Mouse (Mus musculus): Measurements from ENCODE around the gene Mapkapk3.

Gene Mapkapk3

DNA sequence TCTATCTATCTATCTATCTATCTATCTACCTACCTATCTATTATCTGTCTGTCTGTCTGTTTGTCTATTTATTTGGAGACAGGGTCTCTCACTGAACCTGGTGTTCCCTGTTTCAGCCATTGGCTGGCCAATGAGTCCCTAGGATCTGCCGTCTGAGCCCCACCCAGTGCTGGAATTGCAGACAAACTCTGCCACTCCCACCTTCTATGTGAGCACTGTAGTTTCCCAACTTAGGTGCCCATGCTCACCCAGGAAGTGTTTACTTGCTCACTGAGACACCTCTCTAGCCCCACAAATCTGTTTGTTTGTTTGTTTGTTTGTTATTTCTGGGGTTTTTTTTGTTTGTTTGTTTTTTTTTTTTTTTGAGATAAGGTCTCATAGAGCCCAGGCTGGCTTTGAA is 22.6 kb downstream of the Mapkapk3 start:
- DNase-seq (ENCODE audit: low spot score in 2 of 2) = no peak

DNA sequence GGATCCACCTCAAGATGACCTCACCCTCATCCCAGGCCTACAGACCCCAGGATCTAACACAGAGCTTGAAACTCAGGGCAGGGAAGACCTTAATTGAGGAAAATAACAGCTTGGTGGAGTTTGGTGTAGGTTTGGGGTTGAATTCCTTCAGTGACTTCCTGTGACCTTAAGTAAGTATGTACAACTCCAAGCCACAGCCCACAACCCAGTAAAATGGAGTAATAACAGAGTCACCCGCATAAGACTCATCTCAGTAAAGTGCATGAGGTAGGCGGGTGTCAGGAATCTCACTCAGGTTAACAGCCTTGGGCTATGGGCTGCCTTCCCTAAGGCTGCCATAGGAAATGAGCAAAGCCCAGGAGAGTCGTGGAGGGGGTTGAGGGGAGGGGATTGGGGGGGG is 24.9 kb downstream of the Mapkapk3 start:
- no peak for DNase-seq (ENCODE audit: low spot score in 2 of 2)

DNA sequence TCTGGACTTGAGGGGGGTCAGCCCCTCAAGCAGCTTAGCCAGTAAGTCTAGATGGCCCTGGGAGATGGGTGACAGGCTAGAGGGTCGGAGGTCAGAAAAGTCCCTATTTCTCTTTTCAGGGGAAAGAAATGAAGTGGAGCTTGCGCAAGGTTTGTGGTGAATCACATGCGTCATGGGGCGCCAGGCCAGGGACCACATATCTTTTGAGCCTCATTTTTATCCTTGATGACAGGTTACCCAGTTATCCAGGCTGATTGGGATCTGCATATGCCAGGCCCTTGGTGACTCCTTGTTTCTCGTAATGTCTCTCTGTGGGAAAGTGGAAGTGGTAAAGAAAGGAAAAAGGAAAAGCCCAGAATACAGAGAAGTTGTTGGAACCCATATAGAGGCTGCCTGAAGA is 25.8 kb downstream of the Mapkapk3 start:
- DNase-seq (ENCODE audit: low spot score in 2 of 2) = no peak

DNA sequence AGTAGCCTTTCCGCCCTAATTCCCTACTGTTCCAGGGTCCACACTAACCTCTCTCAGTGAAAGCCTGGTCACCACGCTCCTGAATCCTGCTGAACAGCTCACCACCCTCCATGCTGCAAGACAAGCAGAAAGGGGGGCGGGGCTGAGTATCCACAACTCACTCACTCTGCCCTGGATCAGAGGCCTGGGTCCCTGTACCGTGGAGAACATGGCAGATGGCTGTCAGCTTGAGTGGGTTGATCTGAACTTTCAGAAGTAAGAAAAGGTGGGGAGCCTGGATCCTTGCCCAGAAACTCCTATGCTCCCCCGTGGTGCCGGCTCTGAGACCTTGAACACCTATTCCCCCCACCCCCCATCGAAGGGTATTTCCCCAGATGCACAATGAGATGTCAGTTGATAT is 27.3 kb downstream of the Mapkapk3 start:
- no peak for DNase-seq (ENCODE audit: low spot score in 2 of 2)

DNA sequence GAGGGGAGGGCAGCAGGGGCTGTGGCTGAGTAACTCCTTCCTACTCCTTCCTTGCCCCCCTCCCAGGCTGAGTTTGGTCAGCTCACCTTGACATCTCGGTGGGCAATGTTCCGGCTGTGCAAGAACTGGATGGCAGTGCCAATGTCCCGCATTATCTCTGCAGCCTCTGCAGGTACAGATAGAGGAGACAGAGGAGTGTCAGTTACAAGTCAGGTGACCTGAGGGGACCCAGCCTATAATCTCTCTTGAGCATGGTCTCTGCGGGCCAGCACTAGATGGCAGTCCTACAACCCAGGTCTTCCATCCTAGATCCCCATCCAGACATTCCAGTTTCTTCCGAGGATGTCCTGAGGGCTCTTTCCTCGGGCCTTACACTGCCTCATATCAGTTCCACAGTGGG is 27.9 kb downstream of the Mapkapk3 start:
- no peak for DNase-seq (ENCODE audit: low spot score in 2 of 2)

DNA sequence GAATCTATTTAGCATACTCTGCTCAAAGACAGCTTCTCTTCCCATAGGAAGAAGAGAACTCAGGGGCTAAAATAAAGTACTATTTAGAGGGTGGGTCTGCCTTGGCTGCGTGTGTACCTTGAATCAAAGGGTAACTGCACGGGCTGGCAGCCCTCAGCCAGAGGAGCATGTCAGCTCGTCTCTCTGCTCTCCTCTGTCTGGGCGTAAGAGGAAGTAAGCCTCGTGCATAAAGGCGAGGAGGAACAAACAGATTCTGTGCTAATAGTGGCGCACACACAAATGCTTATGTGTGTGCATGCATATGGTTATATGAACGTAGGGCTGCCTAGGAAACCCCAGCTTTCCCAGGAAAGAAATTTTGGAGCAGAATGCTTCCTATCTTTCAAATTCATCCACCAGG is 28.8 kb downstream of the Mapkapk3 start:
- no peak for DNase-seq (ENCODE audit: low spot score in 2 of 2)

DNA sequence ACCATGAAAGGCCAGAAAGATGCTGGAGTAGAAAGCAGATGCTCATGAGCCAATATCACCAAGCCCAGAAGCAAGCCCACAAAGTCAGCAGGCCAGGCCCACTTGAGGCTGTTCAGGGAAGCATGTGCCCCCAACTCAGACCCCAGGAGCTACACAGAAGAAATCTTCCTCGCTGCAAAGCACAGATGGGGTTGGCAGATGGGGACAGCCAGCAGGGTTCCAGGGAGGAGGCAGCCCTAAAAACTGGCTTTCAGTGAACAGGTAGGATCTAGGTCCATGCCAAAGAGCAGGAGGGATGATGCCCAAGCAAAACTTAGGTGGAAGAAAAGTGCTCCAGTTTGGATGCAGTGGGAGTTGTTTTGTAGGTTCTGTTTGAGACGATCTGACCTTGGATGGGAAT is 29.2 kb downstream of the Mapkapk3 start:
- no peak for DNase-seq (ENCODE audit: low spot score in 2 of 2)

DNA sequence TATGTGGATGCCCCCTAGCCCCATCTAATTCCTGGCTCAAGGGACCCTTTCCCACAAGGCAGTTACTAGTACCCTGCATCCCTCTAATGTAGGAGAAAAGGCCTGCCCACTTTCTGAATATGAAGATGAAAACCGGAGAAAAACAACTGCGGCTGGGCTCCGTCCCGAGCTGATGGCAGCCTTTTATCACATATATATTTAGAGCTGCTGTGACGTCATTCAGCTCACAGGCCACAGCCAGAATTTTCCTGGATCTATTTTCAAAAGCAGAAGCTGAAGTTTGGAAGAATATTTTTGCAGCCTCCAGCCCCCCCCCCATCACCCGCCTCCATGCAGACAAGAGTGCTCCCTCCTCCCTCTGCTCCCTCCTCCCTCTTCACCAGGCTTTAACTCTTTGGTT is 30.1 kb downstream of the Mapkapk3 start:
- no peak for DNase-seq (ENCODE audit: low spot score in 2 of 2)

DNA sequence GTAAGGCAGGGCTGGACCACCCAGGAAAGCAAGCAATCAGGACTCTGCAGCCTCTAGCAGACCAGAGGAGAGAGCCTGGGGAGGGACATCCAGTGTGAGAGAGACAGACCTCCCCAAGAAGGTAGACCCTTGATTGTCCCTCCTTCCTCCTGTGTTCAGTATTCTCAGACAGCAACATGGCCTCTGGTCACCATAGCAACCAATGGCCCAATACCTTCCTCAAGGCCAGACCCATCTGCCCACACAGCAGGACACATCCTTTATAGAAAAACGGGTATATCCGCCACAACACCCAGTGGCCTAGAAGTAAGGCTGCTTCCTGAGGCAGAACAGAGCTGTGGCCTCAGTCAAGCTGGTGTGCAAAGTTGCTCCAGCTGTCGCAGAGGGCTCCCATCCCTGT is 34.1 kb downstream of the Mapkapk3 start:
- DNase-seq (ENCODE audit: low spot score in 2 of 2) = no peak

DNA sequence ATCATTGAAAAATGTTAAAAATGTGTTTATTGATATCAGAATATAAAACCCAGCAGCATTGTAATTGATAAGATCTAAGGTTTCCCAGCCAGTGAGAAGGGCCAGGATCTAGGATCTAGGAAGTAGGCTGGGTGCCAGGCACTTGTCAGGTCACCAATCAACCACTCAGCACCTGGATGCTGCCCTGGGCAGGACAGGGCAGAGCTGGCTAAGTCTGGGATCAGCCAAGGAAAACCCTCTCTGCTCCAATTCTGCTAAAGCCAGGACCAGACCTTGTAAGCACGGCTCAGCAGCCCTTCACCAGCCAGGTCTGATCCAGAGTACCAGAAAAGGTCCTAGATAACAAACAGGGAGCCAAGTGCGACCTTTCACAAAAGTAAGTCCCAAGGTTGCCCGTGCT is 34.8 kb downstream of the Mapkapk3 start:
- no peak for DNase-seq (ENCODE audit: low spot score in 2 of 2)

DNA sequence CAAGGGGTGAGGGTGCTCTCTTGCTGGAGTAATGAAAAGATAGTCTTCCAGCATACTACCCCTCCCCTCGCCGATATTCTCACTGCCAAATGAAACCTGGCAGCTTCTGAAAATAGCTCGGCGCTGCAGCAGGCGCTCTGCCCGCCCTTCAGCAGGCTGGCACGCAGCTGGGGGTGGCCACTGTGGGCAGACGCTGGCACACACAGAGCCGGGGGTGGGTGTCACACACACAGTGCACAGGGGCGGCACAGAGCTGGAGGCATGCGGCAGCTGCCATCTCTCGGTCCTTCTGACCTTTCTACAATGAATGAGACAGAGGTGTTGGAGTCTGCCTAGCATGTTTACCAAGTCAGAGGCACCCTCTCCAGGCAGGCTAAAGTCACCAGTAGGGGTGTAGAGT is 35.2 kb downstream of the Mapkapk3 start:
- no peak for DNase-seq (ENCODE audit: low spot score in 2 of 2)

DNA sequence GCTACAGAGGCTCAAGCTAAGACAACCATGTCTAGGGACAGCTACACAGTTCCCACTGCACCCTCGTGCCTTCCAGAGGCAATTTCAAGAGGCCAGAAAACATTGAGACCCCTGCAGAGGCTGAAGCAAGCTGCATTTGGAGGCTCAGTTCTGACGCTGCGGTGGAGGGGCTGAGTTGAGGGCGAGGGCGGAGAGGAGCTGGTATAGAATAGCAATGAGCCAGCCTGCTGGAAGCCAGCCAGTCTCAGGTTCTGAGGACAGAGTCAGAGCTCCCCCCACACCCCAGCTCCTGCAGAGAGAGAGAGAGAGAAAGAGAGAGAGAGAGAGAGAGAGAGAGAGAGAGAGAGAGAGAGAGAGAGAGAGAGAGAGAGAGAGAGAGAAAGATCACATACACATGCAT is 37.5 kb downstream of the Mapkapk3 start:
- DNase-seq (ENCODE audit: low spot score in 2 of 2) = no peak

DNA sequence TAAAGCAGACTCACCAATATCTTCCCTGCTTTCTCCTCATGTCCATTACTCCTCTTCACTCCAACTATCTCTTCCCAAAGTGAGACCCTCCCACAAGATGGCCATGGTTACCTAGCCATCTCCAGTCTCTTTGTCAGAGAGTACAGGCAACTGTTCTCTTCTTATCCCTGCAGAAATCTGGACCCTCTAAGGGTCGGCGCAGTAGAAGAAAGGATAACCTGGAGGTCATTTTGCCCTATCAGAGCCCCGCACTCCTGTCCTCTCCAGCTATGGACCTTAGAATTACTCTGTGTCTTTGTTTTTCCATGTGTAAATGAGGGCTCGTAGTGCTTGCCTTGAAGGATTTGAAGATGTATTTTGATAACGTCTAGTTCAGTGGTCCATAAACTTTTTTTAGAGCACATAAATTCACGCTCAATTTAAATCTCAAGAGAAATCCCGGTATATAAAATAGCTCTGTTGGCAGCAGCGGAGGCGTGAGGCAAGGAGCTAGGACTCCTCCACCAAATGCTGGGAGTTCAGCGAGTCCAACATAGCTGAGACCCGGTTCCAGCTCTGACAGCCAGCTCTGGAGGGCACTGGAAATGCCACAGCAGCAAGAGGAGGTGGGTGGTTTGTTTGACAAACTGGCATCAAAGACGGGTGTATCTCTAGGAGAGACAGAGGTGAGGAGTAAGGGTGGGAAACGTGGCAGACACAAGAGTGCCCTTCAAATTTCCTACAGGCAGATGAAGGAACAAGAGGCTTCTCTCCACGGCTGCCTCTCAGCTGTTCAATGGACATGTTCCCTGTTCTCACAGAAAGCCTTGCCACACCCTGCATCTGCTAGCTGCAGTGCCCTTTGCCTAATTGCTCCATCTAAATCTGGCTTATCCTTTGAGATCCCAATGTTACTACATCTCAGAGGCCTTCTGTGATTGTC is 39.0 kb downstream of the Mapkapk3 start:
- no peak for DNase-seq (ENCODE audit: low spot score in 2 of 2)

DNA sequence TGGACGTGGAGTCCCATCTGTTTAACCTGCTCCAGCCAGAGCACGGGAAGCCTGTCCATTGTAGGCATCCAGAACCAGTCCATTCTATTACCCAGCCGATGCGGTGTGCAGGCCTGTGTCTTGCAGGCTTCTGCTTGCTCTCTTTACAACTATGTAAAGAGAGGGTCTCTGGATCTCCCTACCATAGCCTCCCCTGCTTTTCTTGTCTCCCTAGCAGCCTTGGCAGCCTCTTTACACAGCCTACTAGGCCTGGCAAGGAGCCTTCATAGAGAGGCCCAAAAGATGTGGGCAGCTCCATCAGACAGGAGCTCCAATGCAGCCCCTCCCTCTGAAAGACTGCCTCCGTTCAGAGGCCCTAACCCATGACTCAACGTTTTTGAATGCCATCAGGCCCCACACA is 40.5 kb downstream of the Mapkapk3 start:
- no peak for DNase-seq (ENCODE audit: low spot score in 2 of 2)

DNA sequence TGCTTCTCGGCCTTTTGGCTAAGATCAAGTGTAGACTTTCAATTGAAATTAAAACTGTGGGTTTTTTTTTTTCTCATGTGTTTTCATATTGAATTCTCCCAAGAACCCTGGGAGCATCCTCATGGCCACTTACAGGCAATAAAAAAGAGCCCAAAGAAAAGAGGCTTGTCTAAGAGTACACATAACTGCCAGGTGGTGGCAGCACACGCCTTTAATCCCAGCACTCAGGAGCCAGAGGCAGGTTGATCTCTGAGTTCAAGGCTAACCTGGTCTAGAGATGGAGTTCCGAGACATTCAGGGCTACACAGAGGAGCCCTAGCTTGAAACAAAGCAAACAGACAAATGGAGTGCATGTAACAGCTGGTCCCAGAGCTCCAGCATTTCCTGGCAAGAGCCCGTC is 43.5 kb downstream of the Mapkapk3 start:
- peak in 1 of 2 experiments; percentile 35 for DNase-seq (ENCODE audit: low spot score in 2 of 2)

DNA sequence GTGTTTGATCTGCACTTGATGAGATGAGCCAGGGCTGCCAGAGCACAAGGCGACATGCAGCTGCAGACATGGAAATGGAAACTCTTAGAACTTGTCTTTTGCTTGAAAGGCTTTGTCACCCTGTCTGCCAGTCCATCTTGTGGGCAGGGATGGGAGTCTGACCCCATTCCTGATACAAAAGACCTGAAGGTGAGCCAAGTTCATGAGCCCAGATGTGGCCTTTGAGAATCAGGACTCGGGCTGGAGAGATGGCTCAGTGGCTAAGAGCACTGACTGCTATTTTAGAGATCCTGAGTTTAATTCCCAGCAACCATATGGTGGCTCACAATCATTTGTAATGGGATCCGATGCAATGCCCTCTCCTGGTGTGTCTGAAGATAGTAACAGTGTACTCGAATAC is 44.4 kb downstream of the Mapkapk3 start:
- no peak for DNase-seq (ENCODE audit: low spot score in 2 of 2)

DNA sequence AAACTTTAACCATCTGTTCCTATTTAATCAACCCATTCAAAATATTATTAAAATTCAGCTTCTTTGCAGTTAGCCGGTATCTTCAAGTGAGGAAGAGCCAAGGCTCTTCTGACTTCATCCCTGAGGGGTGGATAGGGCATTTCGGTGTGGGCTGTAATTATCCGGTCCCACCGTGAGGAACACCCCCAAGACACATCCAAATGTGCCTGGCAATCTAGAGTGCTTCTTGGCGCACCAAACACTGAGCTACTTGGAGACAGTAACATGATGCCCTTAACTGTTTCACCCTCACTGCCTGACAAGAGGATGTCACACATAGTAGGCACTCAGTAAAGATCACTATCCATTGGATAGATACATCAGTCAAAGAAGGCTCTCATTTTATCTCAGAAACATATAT is 53.5 kb downstream of the Mapkapk3 start:
- no peak for DNase-seq (ENCODE audit: low spot score in 2 of 2)

DNA sequence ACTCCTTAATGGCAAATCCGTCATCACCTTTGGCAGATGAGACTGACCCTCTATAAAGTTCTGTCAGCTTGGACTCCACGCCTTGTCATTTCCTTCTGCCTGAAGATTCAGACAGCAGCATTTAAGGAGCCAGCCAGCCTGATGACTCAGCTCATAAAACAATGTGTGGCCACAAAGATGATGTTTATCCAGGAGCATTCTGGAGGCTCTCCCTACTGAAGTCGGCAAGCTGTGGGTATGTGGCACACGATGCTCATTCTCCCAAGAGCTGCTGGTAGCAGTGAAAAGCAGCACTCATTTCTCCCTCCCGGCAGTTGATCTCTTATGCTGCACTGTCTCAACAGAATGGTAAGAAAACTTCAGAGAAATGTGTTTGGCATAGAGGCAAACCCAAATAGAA is 54.4 kb downstream of the Mapkapk3 start:
- no peak for DNase-seq (ENCODE audit: low spot score in 2 of 2)

DNA sequence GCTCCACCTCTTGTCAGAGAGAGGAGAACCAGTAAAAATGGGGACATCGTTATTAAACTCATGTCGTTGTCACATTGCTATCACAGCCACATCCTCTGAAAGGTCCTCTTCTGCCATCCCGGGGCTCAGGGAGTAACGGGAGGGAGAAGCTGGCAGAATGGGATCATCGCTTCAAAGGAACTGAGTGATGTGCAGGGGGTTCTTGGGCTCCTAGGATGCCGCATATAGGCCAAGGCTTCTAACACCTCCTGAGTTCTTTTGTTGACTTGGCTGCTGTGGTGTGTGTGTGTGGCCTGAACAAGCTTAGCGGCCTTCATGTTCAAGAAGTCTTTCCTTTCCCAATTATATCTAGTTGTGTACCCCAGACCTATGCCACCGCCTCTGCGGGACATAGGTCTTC is 57.5 kb downstream of the Mapkapk3 start:
- DNase-seq (ENCODE audit: low spot score in 2 of 2) = no peak

DNA sequence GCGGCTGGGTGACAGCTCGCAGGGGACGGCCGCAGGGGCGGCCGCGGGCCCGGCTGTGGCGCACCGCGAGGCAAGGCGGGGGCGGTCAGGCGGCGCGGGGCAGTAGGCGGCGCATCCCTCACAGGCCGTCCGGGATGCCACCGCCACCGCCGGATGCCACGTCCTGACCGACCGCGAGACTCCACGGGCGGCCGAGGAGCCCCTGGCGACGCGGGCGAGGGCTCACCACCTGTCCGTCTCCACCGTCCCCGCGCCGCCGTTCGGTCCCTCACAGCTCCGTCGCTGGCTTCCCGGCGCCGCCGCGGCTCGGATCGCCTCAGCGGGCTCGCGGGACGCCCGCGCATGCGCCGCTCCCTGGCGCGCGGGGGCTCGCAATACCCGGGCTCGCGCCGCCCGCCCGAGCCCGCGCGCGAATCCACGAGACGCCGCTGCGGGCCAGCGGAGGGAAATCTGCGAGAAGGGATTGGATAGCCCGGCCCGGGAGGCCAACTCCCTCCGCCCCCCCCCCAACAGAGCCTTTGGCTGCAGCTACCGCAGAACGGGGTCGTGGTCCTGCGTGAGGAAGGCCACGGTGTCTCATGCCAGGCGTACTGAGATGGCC is 58.0 kb downstream of the Mapkapk3 start, which contains the start of gene Dock3:
Gene Dock3, minus strand, starts transcription at position 371 of the 601 bp plus-strand sequence.
- DNase-seq (ENCODE audit: low spot score in 2 of 2) = peak in 1 of 2 experiments; percentile 39

DNA sequence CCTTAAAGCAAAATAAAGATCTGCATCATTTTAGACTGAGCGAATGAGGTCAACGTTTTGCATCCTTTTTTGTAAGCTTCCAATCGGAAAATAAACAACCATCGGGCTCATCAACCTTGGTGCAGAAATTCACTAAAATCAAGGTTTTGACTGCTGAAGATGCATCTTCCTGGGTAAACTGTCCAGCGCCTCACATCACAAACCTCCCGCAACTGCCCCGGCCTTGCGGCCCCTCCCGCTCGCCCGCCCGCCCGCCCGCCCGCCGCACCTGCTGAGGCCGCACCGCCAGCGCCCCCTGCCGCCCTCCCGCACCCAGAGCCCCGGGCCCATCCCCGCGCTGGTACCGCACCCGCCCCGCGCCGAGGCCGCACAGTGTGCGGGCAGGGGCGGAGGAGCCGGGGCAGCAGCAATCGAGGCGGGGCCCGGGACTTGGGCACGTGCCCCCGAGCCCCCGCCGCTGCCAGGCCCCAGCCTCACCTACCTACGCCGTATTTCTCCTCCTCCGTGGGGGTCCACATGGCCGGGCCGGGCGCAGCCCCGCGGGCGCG is 58.6 kb downstream of the Mapkapk3 start:
- DNase-seq (ENCODE audit: low spot score in 2 of 2) = peak in 1 of 2 experiments; percentile 29

DNA sequence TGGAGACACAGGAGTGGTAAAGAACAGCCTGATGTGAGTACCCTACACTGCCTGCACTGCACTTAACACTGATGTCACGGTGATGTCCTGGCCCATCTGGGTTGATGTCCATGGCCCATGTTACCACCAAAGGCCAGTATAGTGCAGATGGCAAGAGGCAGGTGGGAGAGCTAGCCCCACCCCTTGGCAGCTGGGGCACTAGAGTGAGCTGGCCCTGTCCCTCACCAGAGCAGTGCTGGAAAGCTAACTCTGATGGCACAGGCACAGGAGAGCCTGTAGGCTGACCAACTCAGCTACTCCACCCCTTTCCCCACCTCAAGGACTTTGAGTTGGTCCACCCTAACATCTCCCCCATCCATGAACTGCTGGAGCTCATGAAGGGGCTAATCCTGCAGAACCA is 65.1 kb downstream of the Mapkapk3 start:
- DNase-seq (ENCODE audit: low spot score in 2 of 2) = no peak

Measured in spleen, postnatal 10 days (tissue).